Mouse (Mus musculus) heart, postnatal 0 days (tissue): ENCODE results near the gene Mrs2.

ENCODE experiments used
- CTCF ChIP-seq: IDR thresholded peaks from 2 replicates; pipeline ENCODE4 v1.5.1; 2016; ENCODE audit warnings: antibody characterized with exemption, control low read depth, low read depth
- EP300 ChIP-seq: IDR thresholded peaks from 2 replicates; pipeline ENCODE4 v1.6.1; 2016; ENCODE audit warnings: antibody characterized with exemption, low read depth

DNA sequence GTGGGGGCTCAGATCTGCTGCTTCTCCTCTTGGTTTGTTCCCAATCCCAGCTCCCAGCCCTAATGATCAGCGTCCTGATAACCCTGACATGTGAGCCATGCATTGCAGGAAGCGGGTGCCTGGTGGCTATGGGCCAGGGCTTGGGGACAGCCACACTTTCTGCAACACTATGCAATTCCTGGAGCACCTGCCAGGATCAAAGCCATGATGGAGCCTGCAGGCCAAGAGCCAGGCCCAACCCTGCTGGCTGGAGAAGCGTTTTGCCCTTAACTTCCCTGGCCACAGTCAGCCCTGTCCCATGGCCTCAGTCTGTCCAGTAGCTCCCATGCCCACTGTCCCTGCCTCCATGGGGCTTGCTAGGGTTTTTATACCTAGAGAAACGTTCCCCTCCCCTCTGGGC is 2.2 kb upstream of the Mrs2 start:
- TF ChIP-seq CTCF = no peak
- TF ChIP-seq EP300 = no peak
